Mouse (Mus musculus): ENCODE measurements around the gene Ikbip.

Gene Ikbip

DNA sequence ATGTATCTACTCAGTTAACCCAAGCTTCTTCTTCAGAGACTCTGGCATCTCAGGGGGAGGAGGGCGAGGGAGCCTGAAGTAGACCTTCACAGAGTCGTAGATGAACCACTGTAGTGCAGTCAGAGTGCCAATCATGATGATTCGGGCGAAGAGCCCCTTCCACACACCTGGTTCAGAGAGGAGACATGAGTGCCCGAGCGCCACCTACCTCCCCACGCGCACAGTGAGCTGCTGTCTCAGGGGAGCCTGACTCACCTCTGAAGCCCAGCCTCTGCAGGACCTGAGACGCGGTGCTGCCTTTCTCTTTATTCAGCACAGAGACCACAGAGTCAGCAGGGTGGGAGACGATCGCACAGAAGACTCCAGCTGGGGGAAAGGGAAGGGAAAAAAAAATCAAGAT is 34.2 kb downstream of the Ikbip start:
- DNase-seq (ENCODE audit: low read depth, low spot score): peak; percentile 18

DNA sequence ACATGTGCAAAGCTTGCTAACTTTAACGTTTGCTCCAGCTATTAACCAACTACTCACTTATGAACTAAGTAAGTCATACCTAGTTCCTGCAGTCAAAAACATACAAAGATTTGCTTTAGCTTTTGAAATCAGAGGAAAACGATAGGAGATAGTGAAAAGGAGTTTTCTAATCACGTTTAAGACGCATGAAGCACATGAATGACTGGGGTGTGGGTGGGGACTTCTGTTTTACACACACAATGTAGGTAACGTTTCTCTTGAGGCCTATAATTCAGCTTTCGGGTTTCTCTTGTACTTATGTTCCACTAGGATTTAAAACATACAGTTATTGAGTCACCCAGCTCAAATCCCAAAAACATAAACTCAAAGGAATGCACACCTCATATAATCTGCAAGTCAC is 39.9 kb downstream of the Ikbip start:
- DNase-seq (ENCODE audit: low read depth, low spot score): peak; percentile 22

DNA sequence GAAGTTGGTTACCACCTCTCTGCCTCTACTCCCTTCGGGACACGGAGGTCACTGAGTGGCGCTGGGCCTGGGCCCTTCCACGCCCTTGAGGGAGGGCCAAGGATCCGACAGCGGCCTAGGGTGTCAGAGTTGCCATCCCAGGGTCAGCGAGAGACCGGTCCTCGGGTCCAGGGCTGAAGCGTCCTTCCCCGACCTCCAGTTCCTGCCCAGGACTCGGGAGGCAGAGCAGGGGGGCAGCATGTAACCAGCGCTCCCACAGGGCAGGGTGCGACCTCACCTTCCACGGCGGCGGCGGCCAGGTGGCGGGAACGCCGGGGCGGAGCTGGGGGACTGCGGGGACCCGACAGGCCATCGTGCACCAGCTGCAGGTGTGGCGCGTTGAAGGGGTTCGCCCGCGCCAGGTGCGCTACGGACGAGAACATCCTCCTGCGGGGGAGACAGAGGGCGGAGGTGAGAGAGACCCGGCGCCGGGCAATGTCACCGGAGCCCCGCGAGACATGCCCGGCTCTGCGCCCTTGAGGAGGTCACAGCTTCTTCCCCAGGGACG is 40.6 kb downstream of the Ikbip start:
- DNase-seq (ENCODE audit: low read depth, low spot score): peak; percentile 35

DNA sequence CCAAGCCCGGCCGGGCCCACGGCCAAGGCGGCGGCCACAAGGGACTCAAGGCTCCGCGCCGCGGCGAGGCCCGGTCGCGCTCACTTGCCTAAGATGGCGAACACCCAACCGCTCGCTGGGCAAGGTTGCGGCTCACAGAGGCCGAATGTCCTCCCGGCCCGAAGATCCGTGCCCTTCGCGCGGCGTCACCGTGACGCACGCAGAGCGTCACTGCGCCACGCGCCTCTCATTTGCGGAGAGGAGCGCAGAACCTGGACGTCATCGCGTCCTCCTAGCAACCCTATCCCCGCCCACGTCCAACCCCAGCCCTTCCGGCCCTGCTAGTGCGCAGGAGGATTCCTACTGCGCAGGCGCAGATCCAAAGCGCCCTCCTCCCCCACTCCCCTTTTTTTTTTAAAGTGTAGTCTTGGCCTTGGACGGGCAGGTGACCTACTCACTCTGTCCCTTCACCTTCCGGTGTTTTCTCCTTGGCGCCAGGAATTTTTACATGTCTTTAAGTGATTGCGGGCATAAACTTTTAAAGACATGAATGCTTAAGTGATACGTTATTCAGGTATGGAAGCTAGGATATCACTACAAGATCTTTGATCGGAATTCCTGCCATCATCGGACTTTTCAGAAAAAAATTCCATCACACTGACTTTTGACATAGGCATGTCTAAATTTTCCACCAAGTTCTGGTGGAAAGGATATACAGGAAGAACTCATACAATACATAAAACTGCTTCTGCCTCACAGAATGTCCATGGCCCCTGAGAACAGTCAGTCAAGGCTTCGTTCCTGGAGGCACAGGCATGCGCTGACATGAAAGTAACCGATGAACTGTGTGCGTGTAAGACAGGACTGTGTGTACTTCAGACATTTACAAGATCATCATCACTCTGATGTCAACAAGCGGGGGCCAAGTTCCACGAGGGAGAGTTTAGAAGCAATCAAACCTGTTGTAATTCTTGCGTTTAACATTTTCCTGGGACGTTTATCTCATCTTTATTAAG is 41.4 kb downstream of the Ikbip start, which contains the start of gene Slc25a3:
Gene Slc25a3, minus strand, starts transcription at position 232 of the 995 bp plus-strand sequence.
- DNase-seq (ENCODE audit: low read depth, low spot score): peak; percentile 100

DNA sequence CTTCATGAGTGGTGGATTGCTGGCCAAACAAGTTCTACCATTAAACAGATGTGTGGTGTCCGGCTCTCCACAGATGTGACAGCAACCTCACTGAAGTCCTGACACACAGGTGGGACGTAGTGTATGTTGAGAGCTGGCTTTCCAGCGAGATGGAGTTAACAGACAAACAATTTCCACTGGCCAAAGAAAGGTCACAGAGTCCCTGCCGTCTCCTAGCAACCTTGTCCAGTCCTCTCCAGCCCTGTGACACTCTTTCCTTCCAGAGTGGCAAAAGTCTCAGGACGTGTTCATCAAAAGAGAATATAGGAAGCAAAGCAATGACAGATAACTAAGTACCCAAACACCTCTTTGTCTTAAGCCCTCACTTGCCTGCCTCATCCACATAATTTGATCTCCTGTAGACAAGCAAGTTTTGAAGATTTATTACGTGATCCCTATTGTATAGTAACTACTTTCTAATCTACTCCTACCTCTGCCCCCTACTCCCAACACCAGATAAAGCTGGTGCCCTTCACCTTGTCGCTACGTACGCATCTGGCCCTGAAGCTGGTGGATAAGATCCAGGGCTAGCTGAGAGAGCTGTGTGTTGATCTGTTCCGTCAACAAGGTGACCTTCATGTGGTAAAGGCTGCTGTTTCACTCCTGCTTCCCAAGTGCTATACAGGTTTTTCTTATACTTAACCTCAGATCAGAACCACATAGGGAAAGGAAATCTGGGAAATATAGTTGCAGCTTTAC is 44.0 kb downstream of the Ikbip start:
- no peak for DNase-seq (ENCODE audit: low read depth, low spot score)

DNA sequence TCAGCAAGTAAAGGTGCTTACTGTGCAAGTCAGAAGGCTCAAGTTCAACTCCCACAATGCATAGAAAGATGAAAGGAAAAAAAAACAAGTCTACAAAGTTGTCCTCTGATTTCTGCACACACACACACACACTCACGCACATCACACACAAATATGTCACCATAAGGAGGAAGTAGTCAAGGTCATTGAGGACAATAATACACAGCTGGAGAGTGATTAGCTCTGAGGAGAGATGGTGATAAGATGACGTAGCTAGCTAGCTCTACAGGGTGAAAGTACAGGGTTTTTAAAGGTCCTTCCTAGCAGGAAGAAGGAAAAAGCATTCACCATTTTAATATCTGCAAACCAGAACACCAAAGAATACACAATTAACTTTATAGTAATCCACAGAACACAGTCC is 44.7 kb downstream of the Ikbip start:
- no peak for DNase-seq (ENCODE audit: low read depth, low spot score)

DNA sequence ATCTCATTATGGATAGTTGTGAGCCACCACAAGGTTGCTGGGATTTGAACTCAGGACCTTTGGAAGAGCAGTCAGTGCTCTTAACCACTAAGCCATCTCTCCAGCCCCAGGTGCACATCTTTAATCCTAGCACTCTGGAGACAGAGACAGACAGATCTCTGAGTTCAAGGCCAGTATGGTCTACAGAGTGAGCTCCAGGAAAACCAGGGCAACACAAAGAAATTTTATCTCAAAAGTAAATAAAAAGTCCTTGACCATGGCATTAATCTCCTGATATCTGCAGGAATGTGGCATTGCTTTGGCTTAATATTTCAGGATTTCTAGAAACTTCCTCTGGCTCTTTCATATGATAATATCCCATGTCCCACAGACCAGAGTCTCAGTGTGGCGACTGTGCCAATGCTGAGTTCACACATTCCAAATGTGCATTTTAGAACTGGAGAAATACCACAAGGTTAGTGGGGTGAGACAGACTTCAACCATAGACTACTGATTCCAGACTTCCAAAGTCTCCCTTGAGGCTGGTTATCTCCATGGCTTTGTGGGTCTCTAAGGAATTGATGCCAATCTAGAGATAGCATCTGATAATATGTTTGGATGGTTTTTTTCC is 45.9 kb downstream of the Ikbip start:
- DNase-seq (ENCODE audit: low read depth, low spot score): no peak

DNA sequence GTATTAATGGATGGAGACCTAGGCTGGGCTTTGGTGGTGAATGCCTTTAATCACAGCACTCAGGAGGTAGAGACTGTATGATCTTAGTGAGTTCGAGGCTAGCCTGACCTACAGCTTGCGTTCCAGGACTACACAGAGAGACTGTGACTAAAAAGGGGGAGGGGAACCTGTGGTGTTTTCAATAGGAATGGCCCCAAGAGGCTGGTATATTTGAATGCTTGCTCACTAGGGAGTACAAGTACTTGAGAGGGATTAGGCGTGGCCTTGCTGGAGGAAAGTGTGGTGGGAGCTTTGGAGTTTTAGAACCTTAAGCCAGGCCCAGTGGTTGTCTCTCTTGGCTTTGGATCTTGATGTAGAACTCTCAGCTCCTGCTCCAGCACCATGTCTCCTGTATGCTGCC is 48.1 kb downstream of the Ikbip start:
- DNase-seq (ENCODE audit: low read depth, low spot score): no peak

DNA sequence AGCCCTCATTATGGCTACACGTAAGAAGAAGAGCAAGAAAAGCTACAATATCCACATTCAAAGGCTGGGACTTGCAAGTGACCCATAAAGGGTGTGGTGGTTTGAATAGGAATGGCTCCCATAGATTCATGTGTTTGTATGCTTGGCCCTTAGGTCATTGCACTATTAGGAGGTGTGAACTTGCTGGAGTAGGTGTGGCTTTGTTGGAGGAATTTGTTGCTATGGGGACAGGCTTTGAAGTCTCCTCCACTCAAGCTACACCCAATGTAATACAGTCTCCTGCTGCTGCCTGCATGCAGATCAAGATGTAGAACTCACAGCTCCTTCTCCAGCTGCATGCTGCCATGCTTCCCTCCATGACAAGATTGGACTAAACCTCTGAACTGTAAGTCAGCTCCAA is 48.8 kb downstream of the Ikbip start:
- DNase-seq (ENCODE audit: low read depth, low spot score): no peak

DNA sequence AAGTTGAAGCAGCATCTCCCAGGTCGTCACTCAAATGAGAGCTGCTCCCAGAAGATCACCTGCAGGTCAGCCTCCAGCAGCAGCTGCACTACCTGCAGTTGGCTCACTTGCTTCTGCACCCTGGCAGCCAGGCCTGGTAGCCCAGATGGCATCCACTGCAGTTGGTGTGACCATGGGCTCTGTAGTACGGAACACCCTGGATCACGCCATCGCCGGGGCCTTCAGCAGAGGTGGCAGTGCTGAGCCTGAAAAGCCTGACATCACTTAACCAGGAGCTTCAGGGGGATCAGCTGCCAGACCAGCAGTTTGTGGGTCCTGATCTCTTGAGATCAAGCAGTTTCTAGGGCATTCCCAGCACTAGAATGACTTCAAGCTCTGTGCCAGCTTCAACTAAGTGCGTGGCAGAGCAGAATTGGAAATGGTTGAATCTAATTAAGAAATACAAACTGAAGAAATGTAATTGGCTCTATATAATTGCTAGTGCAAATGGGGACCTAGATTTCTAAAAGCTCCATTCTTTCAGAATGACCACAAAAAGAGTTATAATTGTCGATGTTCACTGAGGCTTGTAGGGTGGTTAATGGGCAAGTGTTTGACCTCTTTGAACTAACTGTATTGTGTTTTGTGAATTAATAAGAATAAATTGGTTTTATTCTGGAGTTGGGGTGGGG is 52.7 kb downstream of the Ikbip start:
- no peak for DNase-seq (ENCODE audit: low read depth, low spot score)

DNA sequence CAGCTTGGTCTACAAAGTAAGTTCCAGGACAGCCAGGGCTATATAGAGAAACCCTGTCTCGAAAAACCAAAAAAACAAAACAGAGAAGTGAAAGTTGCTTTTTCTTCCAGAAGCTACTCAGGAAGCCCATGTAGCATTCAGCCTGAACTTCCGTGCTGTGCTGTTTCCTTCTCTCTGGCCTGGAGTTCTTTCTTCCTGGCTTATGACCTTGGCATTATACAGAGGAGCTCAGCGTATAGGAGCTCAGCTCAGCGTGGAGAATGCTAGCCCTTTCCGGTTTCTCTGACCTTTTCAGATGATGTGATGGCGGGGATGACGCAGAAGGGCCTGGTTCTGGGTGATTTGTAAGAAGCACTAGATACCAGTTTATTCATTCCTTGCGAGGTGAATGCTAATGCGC is 54.7 kb downstream of the Ikbip start:
- peak; percentile 27 for DNase-seq (ENCODE audit: low read depth, low spot score)

DNA sequence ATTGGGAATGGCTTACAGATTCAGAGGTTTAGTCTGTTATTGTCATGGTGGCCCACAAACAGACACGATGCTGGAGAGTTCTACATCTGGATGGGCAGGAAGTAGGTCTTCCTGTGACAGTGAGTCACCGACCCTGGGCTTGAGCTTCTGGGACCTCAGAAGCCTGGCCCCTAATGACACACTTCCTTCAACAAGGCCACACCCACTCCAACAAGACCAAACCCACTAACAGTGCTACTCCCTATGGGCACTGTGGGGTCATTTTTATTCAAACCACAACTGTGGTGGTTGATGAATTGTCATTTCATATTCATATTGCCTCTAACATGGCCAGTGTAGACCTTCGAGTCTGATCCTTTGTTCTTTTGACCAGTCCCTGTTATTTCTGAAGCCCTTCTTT is 55.6 kb downstream of the Ikbip start:
- DNase-seq (ENCODE audit: low read depth, low spot score): no peak

DNA sequence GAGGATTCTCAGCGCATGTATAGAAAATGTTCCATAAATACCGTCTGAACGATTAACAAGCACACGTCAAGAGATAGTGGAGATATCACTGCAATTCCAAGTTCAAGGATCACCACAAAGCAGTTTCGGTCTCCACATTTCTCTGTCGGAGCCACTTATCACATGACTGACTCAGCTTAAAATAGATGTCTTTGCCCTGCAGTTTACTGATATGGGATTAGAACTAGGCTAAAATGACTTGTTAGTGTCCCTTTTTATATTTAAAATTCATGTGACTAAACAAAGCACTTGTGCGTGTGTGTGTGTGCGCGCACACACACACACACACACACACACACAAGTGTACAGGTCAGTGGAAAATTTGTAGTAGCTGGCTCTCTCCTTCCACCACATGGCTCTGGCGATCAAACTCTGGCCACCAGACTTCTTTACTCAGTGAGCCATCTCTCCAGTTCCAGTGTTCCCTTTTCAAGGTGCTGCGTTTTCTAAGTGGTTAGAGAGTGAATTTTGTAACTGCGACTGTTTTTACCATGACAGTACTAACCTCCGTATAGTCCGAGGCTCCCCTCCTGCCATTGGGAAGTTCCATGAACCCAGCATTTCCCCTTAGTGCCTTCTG is 56.5 kb downstream of the Ikbip start:
- no peak for DNase-seq (ENCODE audit: low read depth, low spot score)

DNA sequence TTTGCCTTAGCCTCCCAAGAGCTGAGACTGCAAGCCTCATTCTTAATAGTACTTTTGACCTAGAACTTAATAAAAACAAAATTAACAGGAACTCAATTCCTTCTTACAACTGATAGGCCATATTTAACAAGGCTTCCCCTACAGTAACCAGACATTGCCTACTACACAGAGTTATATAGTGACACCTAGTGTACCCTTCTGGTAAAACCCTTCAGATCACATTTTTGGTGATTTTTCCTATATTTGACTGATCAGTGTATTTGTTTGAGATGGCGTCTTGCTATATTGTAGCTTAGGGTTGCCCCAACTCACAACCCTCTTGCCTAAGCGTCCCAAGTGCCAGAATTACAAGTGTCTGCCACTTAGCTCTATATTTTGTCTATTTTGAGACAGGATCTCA is 58.8 kb downstream of the Ikbip start:
- DNase-seq (ENCODE audit: low read depth, low spot score): peak; percentile 61

DNA sequence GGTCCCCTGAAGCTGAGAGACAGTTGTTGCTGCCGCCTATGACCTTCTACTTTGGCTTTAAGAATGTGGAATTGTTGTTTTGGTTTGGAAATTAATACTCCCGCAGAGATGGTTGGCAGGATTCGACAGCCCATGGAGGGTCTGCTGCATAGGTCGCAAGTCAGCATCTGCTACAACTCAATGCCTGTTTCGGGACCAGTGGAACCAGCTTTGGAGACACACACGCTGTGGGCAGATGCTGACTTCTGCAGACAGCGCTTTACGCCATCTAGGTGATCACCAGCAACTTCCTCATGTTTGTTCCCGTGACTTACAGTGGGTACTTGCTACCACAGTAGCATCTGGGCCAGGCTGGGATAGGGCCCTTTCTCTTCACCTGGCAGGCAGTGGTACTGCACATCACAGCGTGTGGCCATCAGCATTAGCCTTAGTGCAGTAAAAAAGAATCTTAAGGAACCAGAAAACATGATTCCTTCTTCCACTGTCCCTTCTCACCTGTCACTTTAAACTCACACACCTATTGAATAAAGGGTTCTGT is 60.0 kb downstream of the Ikbip start:
- DNase-seq (ENCODE audit: low read depth, low spot score): no peak

DNA sequence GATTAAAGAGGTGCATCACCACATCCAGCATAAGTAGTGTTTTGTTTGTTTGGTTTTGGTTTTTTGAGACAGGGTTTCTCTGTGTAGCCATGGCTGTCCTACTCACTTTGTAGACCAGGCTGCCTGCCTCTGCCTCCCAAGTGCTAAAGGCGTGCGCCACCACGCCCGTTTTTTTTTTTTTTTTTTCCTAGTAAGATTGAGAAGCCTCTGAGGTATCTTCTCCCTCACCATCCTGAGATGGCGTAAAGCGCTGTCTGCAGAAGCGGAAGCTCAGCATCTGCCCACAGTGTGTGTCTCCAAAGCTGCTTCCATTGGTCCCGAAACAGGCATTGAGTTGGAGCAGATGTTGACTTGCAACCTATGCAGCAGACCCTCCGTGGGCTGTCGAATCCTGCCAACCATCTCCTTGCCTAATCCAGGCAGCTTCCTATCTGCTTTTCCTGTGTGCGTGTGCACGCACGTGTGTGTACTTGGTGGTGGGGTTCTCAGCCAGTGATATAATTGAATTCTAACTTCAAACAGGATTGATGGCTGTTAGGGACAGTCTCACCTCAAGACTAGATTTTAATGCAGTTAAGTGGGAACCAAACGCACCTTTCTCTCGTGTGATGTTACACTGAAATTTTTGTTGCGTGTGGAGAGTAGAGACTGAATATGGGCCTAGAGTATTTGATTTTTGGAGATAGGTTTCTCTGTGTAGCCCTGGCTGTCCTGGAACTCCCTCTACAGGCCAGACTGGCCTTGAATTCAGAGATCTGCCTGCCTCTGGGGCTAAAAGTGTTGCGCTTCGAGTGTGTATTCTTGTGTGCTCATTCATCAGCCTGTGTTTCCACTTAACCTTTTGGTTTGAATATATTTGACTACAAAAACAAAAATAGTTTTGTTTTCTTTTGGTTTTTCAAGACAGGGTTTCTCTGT is 60.8 kb downstream of the Ikbip start:
- DNase-seq (ENCODE audit: low read depth, low spot score): no peak

DNA sequence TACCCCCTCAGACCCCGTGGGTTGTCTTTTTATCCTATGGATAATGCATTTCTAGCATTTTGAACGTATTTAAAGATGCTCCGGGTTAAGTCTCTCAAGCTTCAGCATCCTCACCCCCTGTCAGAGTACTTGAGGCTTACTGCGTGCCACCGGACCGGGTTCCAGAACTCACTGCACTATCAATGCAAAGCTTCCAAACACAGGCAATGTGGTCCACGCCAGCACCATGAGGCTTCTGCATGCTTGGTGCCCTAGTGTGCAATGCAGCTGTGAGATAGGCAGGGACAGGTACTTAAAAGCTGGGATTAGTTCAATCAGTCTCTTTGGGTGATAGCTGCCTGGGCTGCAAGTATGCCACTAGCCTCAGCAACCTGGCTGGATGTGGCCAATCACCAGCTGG is 62.7 kb downstream of the Ikbip start:
- DNase-seq (ENCODE audit: low read depth, low spot score): no peak

All from brain, adult 2 months (tissue).